Mouse (Mus musculus) adrenal gland, postnatal 10 days (tissue): ENCODE data around the gene Srp68. TPM values are rescaled to one million over a fixed set of nuclear protein-coding genes. Genes with fewer than 3 reads are reported as not detected.
"Not testable (repeated sequence)": the region's sequence is repeated elsewhere in the genome, so short reads cannot be mapped to it uniquely, and the experiment has no call there.

Experiments used
- DNase-seq: peaks from one replicate; pipeline ENCODE4 v3.0.0; 2021; ENCODE audit warnings: mixed read lengths
- total RNA-seq, 2 experiments: library from RNA; stranded (reverse); gene quantifications; 2 replicates each; pipeline ENCODE4 v1.2.3; 2021

Gene Srp68
- total RNA-seq, 2 experiments from 2014 or later = 63.3 to 64.9 TPM

- no peak for DNase-seq
Observed at GRCm38 (mm10) chr11:116282912-116283521, 9.0 kb upstream of the Srp68 start.

- DNase-seq = no peak
Observed at GRCm38 (mm10) chr11:116282089-116282488, 8.1 kb upstream of the Srp68 start.

- DNase-seq = no peak
Observed at GRCm38 (mm10) chr11:116281671-116282070, 7.7 kb upstream of the Srp68 start.

- DNase-seq = no peak
Observed at GRCm38 (mm10) chr11:116280751-116281663, 7.0 kb upstream of the Srp68 start, which contains the start of gene Galr2. Galr2 (plus strand) TSS chr11:116280939.

- DNase-seq = not testable (repeated sequence)
Observed at GRCm38 (mm10) chr11:116277184-116277583, 3.2 kb upstream of the Srp68 start.

GRCm38 (mm10) chr11:116273469-116274044 is 460 bp downstream of the Srp68 start:
- no peak for DNase-seq

GRCm38 (mm10) chr11:116272589-116273468 is 1.2 kb downstream of the Srp68 start:
- DNase-seq = no peak

GRCm38 (mm10) chr11:116269560-116269959 is 4.5 kb downstream of the Srp68 start:
- DNase-seq = no peak

GRCm38 (mm10) chr11:116268313-116268712 is 5.7 kb downstream of the Srp68 start:
- no peak for DNase-seq

- no peak for DNase-seq
Observed at GRCm38 (mm10) chr11:116267637-116268036, 6.4 kb downstream of the Srp68 start.

- DNase-seq = no peak
Observed at GRCm38 (mm10) chr11:116265850-116266249, 8.2 kb downstream of the Srp68 start.

- no peak for DNase-seq
Observed at GRCm38 (mm10) chr11:116265352-116265751, 8.7 kb downstream of the Srp68 start.

GRCm38 (mm10) chr11:116260259-116260658 is 13.8 kb downstream of the Srp68 start:
- DNase-seq = no peak

- DNase-seq = no peak
Observed at GRCm38 (mm10) chr11:116259461-116259860, 14.6 kb downstream of the Srp68 start.

GRCm38 (mm10) chr11:116255982-116256675 is 17.9 kb downstream of the Srp68 start:
- DNase-seq = no peak

GRCm38 (mm10) chr11:116255090-116255981 is 18.7 kb downstream of the Srp68 start:
- DNase-seq = no peak

GRCm38 (mm10) chr11:116254627-116255026 is 19.4 kb downstream of the Srp68 start:
- no peak for DNase-seq

GRCm38 (mm10) chr11:116253076-116253600 is 20.9 kb downstream of the Srp68 start:
- no peak for DNase-seq

GRCm38 (mm10) chr11:116250898-116251297 is 23.1 kb downstream of the Srp68 start:
- DNase-seq = no peak
